Mouse (Mus musculus): ENCODE measurements around the gene 4933409G03Rik. TPM values are rescaled to one million over a fixed set of nuclear protein-coding genes. Genes with fewer than 3 reads are reported as not detected.
"Not testable (repeated sequence)": the region's sequence is repeated elsewhere in the genome, so short reads cannot be mapped to it uniquely, and the experiment has no call there.

The 4933409G03Rik gene
- polyA plus RNA-seq (2012; rRNA removed), result not detected in 2 replicates

DNA sequence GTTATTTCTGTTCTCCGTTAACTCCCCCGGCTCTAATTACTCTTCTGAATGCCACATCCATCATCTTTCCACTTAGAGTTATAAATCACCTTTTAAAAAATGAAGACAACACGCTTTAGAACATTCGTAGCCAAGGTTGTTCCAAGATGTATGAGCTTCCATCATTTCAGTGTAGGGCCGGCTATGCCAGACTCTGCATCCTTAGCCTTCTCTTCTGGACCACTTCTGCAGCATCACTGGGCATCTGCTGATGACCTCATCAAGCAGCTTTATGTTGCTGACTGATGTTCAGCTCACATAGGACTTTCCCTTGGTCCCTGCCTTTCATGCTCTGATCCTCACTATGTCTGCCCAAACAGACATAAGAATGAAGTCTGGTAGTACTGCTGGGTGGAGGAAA lies at the start of gene 4933409G03Rik:
Gene 4933409G03Rik, plus strand, starts transcription at position 301 of the 400 bp plus-strand sequence.
- no peak for DNase-seq (ENCODE audit: extremely low spot score in 1 of 2, low spot score in 1 of 2)

DNA sequence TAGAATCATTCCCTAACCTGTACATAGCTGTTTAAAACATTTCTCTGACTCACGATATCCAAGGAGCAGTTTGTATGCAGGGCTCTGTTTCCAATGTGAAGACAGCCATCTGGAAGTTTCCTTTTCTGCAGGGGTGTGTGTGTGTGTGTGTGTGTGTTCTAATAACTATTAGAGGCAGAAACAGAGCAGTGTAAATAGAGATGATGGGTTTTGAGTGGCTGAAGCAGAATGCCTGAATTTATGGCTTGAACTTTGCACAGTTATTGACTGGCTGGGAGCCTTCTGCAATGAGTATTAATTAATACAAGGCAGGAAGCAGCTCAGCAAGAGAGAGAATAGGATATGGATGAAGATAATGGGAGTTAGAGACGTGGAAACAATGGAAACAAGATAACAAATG lies 38.0 kb upstream of the 4933409G03Rik start:
- DNase-seq (ENCODE audit: extremely low spot score in 1 of 2, low spot score in 1 of 2), result no peak

DNA sequence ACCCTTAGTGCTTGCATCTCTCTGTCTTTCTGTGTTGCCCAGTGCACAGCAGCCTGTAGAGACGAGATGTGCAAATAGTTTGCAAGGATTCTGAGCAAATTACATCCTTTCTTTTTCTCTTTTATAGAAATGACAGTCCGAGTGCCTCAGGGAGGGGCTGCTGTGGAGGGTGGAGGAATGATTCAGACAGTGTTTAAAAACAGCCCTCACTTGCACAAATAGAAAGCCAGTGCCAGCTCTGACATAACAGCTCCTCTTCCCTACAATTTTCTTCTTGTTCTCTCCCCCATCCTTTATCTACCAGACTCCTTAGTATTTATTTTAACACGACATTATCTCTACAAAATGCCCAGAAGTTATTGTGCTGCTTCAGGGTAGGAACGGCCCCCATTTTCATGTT lies 21.4 kb upstream of the 4933409G03Rik start:
- DNase-seq (ENCODE audit: extremely low spot score in 1 of 2, low spot score in 1 of 2), result peak; percentile 57 to 70

DNA sequence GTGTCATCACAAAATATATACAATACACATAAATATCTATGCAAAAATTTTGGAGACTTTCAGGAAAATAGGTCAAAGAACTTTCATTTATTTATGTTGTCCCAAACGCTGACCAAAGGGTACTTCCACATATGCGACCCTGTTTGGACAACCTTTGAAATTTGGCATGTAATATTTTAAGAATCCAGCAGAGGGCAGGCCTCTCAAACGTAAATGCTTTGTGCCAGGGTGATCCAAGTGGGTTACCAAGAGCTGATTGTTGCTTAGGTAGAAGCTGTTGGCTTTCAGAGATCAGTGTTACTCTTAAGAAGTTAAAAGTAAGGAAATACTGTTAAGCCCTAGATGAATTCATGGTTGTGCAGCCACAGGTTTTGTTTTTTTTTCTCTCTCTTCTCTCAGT lies 18.9 kb upstream of the 4933409G03Rik start:
- DNase-seq (ENCODE audit: extremely low spot score in 1 of 2, low spot score in 1 of 2), result peak in 1 of 2 experiments; percentile 79

DNA sequence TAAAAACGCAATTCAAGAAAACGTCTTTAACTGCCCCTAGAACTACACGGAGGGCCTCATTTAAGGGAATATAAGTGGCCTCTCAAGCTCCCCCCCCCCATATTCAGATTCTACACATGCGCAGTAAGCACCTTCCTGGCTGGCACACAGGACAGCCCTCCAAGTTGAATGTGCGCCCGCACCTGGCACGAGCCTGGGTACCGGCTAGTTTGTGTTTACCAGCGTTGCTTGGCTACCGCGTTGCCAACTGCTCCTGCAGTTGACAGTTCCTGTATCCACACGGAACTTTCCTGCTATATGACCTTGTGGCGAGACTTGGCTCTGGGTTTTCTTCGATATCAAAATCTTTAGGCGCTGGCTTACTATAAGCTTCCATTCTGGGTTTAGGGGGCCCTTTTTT lies 13.9 kb upstream of the 4933409G03Rik start:
- no peak for DNase-seq (ENCODE audit: extremely low spot score in 1 of 2, low spot score in 1 of 2)

DNA sequence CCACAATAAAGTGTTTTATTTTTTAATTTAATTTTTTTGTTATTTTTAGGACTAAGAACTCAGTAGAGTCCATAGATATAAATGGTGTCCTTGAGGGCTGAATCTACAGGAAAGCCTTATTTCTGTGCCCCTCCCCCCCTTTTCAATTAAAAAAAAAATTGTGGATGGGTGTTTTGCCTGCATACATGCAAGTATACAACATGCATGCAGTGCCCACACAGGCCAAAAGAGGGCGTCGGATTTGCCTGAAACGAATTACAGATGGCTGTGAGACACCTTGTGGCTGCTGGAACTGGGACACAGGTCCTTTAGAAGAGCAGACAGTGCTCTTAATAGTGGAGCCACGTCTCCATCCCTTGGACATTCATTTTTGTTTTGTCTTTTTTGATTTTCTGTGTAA lies 9.9 kb upstream of the 4933409G03Rik start:
- no peak for DNase-seq (ENCODE audit: extremely low spot score in 1 of 2, low spot score in 1 of 2)

DNA sequence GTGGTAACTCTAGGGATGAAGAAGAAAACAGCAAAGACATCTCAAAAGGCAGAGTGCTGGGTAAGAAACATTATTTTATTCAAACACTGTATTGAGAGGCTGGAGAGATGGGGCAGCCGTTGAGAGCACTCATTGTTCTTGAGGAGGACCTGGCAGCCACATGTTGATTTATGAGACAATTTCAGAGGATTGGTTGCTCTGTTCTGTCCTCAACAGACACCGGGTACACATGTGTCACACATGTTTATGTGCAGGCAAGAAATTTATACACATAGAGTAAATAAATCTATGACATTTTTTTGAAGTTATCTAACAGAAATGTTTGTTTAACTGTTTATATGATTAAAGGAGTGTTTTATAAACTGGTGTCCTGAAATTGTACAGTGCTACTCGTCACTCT lies 10.6 kb downstream of the 4933409G03Rik start:
- DNase-seq (ENCODE audit: extremely low spot score in 1 of 2, low spot score in 1 of 2), result no peak

DNA sequence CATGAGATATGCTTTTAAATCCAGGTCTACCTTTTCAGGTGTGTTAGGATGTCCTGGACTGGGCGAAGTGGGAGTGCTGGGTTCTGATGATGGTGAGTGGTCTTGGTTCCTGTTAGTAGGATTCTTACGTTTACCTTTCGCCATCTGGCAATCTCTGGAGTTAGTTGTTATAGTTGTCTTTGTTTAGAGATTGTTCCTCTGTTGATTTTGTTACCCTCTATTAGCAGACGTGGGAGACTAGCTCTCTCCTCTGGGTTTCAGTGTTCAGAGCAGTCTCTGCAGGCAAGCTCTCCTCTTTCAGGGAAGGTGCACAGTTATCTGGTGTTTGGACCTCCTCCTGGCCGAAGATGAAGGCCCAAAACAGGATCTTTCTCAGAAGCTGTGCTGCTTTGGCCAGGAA lies 74.0 kb downstream of the 4933409G03Rik start, which contains the start of gene 4932414N04Rik:
Gene 4932414N04Rik, plus strand, starts transcription at position 301 of the 400 bp plus-strand sequence.
- DNase-seq (ENCODE audit: extremely low spot score in 1 of 2, low spot score in 1 of 2), result not testable (repeated sequence)

Other genes starting within 250 kb of the 4933409G03Rik start
- gene Stk39, start 110.1 kb upstream of the 4933409G03Rik start, polyA plus RNA-seq (2012; rRNA removed), result 37.2 and 38.1 TPM in 2 replicates
- not detected in 2 replicates for gene 4932414N04Rik, start 74.1 kb downstream of the 4933409G03Rik start, polyA plus RNA-seq (2012; rRNA removed)